Comparison of ENCODE assay signal across 28 mouse cellular contexts in genomic region chr16:26039320-26039719, GRCm38 (mm10).
DNase-seq lines count a peak whose midpoint lies in the region; ATAC-seq and TF ChIP-seq lines count a peak whose summit lies in the region.
"Had no signal": no experiment of that assay in that cellular context is flagged by ENCODE, and none has a peak within 500 bp of the region (broad histone marks: within the 10 kb centered on the region; RNA-seq: fewer than 3 reads in every experiment).

No protein-coding gene starts in this region.

- H3K9ac ChIP-seq in limb, embryonic 11.5 days (ENCODE audit: low read length), result no peak overlapping the region
- no peak overlapping the region for H3K9ac ChIP-seq in limb, embryonic 15.5 days
- H3K9ac ChIP-seq: embryonic facial prominence, embryonic 15.5 days; forebrain, postnatal 0 days; hindbrain, embryonic 14.5 days had no signal

- 23% methylated on average over 3 of the region's 3 CpGs for WGBS in limb, embryonic 11.5 days
- 42% methylated on average over 3 of the region's 3 CpGs for WGBS in limb, embryonic 10.5 days
- 33% methylated on average over 3 of the region's 3 CpGs for WGBS in limb, embryonic 15.5 days

- H3K27me3 ChIP-seq in limb, embryonic 11.5 days (ENCODE audit: control insufficient read depth, insufficient read depth, low read length), result no peaks in the 10 kb centered on the region
- H3K27me3 ChIP-seq in limb, embryonic 10.5 days (ENCODE audit: low read depth, poor library complexity, severe bottlenecking), result no peaks in the 10 kb centered on the region
- H3K27me3 ChIP-seq in limb, embryonic 15.5 days, result no peaks in the 10 kb centered on the region
- H3K27me3 ChIP-seq: CH12.LX; embryonic facial prominence, embryonic 15.5 days; Patski had no signal

- no peak overlapping the region for H3K4me2 ChIP-seq in limb, embryonic 11.5 days (ENCODE audit: low read depth, severe bottlenecking)
- H3K4me2 ChIP-seq in limb, embryonic 15.5 days, result no peak overlapping the region
- H3K4me2 ChIP-seq: embryonic facial prominence, embryonic 15.5 days; heart, embryonic 11.5 days; hindbrain, embryonic 14.5 days had no signal

- intact Hi-C loops in gastrocnemius, adult 2 months (cut with DNase I), result no loop called here
- intact Hi-C loops in gastrocnemius, postnatal 36 days (cut with DNase I), result no loop called here
- intact Hi-C loops in left cerebral cortex, postnatal 14 days (cut with DNase I), result no loop called here

- no peak overlapping the region for H3K27ac ChIP-seq in gastrocnemius, adult 2 months
- H3K27ac ChIP-seq in limb, embryonic 11.5 days (replicated peaks; ENCODE audit: low read depth, low read length), result no peak overlapping the region
- no peak overlapping the region for H3K27ac ChIP-seq in limb, embryonic 10.5 days
- H3K27ac ChIP-seq in limb, embryonic 15.5 days, result peak overlapping the region; percentile 47; the same call in 1 of the 2 replicates
- H3K27ac ChIP-seq: embryonic facial prominence, embryonic 15.5 days; hindbrain, embryonic 10.5 days; hindbrain, embryonic 14.5 days; hindbrain, postnatal 0 days had no signal

- no peaks in the 10 kb centered on the region for H3K36me3 ChIP-seq in limb, embryonic 11.5 days (ENCODE audit: control insufficient read depth, insufficient read depth, low read length)
- H3K36me3 ChIP-seq in limb, embryonic 10.5 days, result no peaks in the 10 kb centered on the region
- H3K36me3 ChIP-seq in limb, embryonic 15.5 days, result no peaks in the 10 kb centered on the region
- H3K36me3 ChIP-seq: embryonic facial prominence, embryonic 15.5 days; G1E; hindbrain, embryonic 10.5 days had no signal

- TF ChIP-seq CTCF in gastrocnemius, adult 2 months (IDR thresholded peaks at IDR 0.05), result no peak

- peaks cover 22% of the 10 kb centered on the region; the same call in 1 of the 2 replicates for H3K4me1 ChIP-seq in limb, embryonic 11.5 days (ENCODE audit: control insufficient read depth, insufficient read depth, low read length)
- peaks cover 52% of the 10 kb centered on the region for H3K4me1 ChIP-seq in limb, embryonic 10.5 days
- peaks cover 27% of the 10 kb centered on the region for H3K4me1 ChIP-seq in limb, embryonic 15.5 days

- peak; percentile 17 for DNase-seq in gastrocnemius, adult 2 months
- no peak for DNase-seq in gastrocnemius, postnatal 36 days
- peak; percentile 27 for DNase-seq in limb, embryonic 11.5 days (ENCODE audit: low spot score)
- DNase-seq in limb, embryonic 10.5 days (ENCODE audit: low spot score), result no peak
- no peak for DNase-seq in adrenal gland, adult (ENCODE audit: inconsistent age in 2 of 2, low spot score in 1 of 2)
- no peak for DNase-seq in left cerebral cortex, postnatal 14 days (ENCODE audit: low spot score in 2 of 2)
- DNase-seq: adrenal gland, adult 2 months; adrenal gland, postnatal 14 days; B cell, adult 2 months; cerebellum, adult 11 months; cerebellum, adult 2 months; cerebellum, adult 9-11 months; cerebellum, postnatal 25 days; forebrain, postnatal 0 days; gastrocnemius, postnatal 10 days; heart, postnatal 36 days had no signal

- H3K4me3 ChIP-seq in gastrocnemius, adult 2 months, result no peak overlapping the region
- no peak overlapping the region for H3K4me3 ChIP-seq in limb, embryonic 11.5 days (ENCODE audit: low read depth, low read length)
- no peak overlapping the region for H3K4me3 ChIP-seq in limb, embryonic 10.5 days
- H3K4me3 ChIP-seq in limb, embryonic 15.5 days, result no peak overlapping the region
- H3K4me3 ChIP-seq: embryonic facial prominence, embryonic 15.5 days; hindbrain, embryonic 10.5 days had no signal

- H3K9me3 ChIP-seq in limb, embryonic 11.5 days (ENCODE audit: control insufficient read depth, low read length), result no peaks in the 10 kb centered on the region
- H3K9me3 ChIP-seq in limb, embryonic 10.5 days (replicated peaks), result no peaks in the 10 kb centered on the region
- no peaks in the 10 kb centered on the region for H3K9me3 ChIP-seq in limb, embryonic 15.5 days
- H3K9me3 ChIP-seq: embryonic facial prominence, embryonic 15.5 days; hindbrain, embryonic 10.5 days had no signal

- ATAC-seq in limb, embryonic 11.5 days (ENCODE audit: insufficient number of reproducible peaks, low FRiP score, low TSS enrichment, low read depth), result no peak
- ATAC-seq in limb, embryonic 15.5 days (ENCODE audit: insufficient number of reproducible peaks, low FRiP score, low TSS enrichment, low read depth), result no peak
- ATAC-seq: forebrain, embryonic 14.5 days; forebrain, postnatal 0 days; hindbrain, postnatal 0 days; inflammation-experienced regulatory T-cells, adult 6 months; intestine, embryonic 16.5 days; Patski had no signal

Comparison
In these comparisons a context has a peak if more than half of its experiments do, and no peak if none do; other contexts are left out.
1. DNase-seq: peak in gastrocnemius, adult 2 months (single experiment) and limb, embryonic 11.5 days (single experiment); none in gastrocnemius, postnatal 36 days (0 of 2), limb, embryonic 10.5 days (single experiment), adrenal gland, adult (0 of 2) and left cerebral cortex, postnatal 14 days (0 of 2).